Mouse (Mus musculus) kidney, postnatal 36 days (tissue): Measurements from ENCODE around the gene Mettl7a2.
"Not testable (repeated sequence)": the region's sequence is repeated elsewhere in the genome, so short reads cannot be mapped to it uniquely, and the experiment has no call there.

Experiments
- DNase-seq, 2 experiments: peaks; one replicate each; pipeline ENCODE4 v3.0.0; 2021 to 2022; ENCODE audit warnings: mixed read lengths in 2 of 2

Gene Mettl7a2

DNA sequence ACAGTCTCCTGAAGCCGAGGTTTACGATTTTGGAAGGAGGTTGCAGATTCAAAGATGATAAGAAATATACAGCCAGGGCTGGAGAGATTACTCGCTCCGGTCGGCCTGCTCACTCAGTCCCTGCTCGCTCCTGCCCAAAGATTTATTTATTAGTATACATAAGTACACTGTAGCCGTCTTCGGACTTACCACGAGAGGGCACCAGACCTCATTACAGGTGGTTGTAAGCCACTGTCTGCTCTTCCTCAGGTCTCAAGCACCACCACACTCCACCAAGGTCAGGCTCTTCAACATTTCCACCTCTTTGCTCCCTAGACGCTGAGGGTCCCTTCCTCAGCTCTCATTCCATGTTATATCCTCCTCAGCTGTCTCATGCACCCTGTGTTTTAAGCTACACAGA, 15.2 kb upstream of the Mettl7a2 start:
- DNase-seq, result peak; percentile 82 to 87

DNA sequence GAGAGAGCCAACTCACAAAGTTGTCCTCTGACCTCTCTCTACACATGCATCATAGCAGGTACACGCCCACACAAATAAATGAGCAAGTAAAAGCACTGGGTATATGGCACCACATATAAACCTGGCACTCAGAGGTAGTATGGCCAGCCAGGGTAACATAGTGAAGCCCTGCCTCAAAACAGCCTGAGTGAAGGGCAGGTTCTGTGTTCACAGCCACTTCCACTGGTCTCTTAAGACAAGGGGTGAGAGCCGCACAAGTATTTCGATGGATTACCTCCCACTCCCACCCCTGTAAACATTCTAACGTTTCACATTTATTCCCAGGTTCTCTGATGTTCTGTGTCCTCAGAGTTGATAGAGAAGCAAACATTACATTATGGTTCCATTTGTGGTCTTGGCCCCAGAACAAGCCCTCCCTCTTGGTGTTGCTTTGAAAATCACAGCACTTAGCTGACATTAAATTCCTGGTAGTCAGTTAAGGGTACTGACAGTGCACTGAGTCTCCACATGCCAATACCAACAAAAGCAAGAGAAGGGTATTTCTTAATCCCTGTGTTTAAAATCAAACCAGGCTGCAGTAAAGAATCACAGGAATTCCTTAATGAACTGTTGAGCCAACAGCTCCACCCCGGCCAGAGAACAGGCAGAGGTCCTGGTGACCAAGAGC, 11.6 kb upstream of the Mettl7a2 start:
- peak in 1 of 2 experiments; percentile 36 for DNase-seq

- DNase-seq, result peak in 1 of 2 experiments; percentile 63
These were observed 7.5 kb upstream of the Mettl7a2 start for GRCm38 (mm10) chr15:100345484-100345883.

- peak; percentile 81 to 91 for DNase-seq
These were observed 6.2 kb upstream of the Mettl7a2 start for GRCm38 (mm10) chr15:100346761-100347160.

- DNase-seq, result peak; percentile 74 to 91
These were observed 3.5 kb upstream of the Mettl7a2 start for GRCm38 (mm10) chr15:100349496-100349895.

GRCm38 (mm10) chr15:100351501-100352060, 1.4 kb upstream of the Mettl7a2 start:
- peak; percentile 52 to 56 for DNase-seq

- not testable (repeated sequence) for DNase-seq
These were observed 399 bp downstream of the Mettl7a2 start for GRCm38 (mm10) chr15:100353399-100353798.

DNA sequence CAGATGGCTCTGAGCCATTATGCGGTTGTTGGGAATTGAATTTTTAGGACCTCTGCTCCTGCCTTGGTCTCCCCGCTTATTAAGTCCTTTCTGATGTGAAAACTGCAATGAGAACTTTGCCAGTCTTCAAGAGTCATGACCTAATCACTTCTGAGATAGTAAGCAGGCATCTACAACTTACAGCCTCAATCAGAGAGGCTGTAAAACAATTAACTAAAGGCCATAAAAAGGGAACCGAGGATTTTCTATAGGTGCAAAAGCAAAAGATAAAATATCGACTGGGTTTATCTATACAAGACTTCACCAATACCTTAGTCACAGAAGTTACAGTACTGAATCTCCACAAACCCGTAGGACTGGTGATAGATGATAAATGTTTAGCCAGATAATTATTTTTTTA, 2.9 kb downstream of the Mettl7a2 start:
- DNase-seq, result no peak

GRCm38 (mm10) chr15:100364242-100364641, 11.2 kb downstream of the Mettl7a2 start, which contains the start of gene Higd1c:
Higd1c (plus strand) TSS chr15:100364542.
- no peak for DNase-seq

DNA sequence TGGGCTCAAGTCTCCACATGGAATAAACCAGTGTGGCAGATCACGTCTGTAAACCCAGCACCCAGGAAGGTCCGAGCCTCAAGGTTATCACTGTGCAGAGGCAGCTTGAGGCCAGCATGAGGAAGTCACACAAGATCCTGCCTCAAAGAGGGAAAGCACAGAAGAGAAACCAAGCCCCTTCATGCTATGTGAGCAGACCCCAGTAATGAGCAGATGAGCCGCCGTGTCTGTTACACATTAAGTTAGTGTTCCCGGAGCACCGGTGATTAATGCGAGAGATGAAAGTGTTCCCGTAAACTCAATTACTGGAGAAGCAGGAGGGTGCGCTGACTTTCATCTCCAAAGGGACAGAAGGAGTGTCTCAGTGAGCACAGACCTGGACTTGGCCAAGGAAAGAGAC, 13.0 kb downstream of the Mettl7a2 start:
- not testable (repeated sequence) for DNase-seq

DNA sequence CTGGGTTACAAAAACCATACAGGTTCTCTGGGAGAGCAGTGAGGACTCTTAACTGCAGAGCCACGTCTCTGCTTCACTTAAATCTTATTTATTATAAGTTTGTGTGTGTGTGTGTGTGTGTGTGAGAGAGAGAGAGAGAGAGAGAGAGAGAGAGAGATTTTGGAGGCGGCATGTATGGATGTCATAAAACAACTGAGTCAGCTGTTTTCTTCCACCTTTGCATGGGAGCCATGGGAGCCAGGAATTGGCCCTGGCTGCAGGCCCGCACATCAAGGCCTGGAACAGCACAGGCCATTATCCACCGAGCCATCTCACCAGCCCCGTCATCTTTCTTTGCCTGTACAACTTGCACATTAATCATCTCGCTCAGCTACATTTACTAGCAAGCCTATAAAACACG, 14.1 kb downstream of the Mettl7a2 start:
- DNase-seq, result no peak

GRCm38 (mm10) chr15:100375066-100375465, 22.1 kb downstream of the Mettl7a2 start:
- peak; percentile 74 to 83 for DNase-seq

DNA sequence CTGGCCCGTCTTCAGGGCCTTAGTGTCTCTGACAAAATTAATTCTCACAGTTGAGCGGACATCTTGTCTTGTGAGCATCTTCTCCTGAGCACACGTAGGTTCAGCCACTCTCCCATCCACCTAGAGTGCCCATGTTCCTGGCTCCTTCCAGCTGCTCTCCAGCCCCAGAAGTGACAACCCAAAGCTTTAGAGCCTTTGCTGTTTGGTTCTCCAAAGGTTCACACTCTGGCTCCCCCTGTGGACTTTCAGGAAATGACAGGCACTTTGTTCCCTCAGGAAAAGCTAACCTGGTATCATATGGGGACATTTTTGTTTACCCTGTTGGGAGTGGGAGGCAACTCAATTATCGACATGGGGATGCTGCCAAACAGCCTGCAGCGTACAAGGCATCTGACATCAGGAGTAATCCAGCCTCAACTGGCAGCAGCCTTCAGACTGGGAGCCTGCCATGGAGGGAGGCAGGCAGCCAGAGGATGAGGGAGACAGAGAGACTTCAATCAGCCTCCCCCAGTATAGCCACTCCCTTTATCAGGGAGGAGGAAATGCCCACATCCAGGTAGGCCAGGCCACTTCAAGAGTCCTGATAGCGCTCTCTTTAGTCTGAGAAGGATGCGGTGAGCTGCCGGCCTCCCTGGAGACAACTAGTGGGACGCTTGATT, 25.0 kb downstream of the Mettl7a2 start:
- not testable (repeated sequence) for DNase-seq

DNA sequence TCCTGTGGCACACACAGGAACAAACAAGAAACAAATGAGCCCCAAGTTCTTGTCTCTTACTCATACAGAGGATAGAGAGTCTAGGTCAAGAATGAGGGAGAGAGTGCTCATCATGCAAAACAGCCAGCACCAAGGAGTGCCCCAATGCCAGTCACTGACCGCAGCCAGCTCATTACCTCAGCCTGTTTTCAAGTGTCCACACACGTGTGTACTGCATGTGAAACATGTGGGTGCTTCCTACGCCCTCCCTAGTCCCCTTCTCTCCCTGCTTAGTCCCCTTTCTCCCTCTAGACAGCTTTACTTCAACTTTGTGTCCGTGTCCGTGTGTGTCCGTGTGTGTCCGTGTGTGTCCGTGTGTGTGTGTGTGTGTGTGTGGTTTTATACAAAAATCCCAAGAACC, 26.7 kb downstream of the Mettl7a2 start:
- no peak for DNase-seq

DNA sequence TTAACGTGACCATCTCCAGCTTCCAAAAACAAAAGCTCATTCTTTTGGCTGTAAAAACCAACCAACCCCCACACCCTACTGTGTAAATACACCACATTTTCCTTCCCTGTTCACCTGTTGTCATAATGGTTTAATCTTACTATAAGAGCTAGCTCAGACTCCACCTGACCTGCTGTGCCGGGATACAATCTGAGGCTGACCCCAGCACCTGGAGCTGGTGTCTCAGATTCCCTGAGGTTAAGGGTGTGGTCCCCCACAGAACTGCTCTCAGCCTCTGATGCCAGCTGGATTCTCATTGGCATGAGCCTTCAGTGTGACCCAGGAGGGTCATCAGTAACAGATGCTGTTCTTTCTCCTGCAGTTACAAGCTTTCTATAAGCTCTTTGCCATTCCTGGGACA, 27.1 kb downstream of the Mettl7a2 start:
- no peak for DNase-seq

- peak in 1 of 2 experiments; percentile 48 for DNase-seq
These were observed 32.7 kb downstream of the Mettl7a2 start for GRCm38 (mm10) chr15:100385705-100386104.

GRCm38 (mm10) chr15:100387544-100388223, 34.7 kb downstream of the Mettl7a2 start:
- peak in 1 of 2 experiments; percentile 42 for DNase-seq

- DNase-seq, result no peak
These were observed 35.3 kb downstream of the Mettl7a2 start for GRCm38 (mm10) chr15:100388224-100388835.

- peak; percentile 40 to 54 for DNase-seq
These were observed 35.9 kb downstream of the Mettl7a2 start for GRCm38 (mm10) chr15:100388886-100389285.

GRCm38 (mm10) chr15:100391066-100391465, 38.1 kb downstream of the Mettl7a2 start:
- peak in 1 of 2 experiments; percentile 39 for DNase-seq

DNA sequence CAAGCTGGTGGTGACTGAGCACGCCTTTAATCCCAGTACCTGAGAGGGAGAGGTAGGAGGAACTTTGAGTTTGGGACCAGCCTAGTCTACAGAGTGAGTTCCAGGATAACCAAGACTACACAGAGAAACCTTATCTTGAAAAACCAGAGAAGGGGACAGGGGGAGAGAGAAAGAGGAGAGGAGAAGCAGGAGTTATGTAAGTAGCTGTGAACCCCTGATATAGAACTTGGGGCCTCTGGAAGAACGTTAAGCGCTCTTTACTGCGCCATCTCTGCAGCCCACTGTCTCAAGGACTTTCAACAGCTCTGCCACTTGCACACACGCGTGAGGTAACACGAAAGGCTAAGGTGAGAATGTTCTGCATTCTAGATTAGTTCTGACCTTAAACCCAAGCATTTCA, 38.6 kb downstream of the Mettl7a2 start:
- DNase-seq, result no peak

GRCm38 (mm10) chr15:100393016-100393415, 40.0 kb downstream of the Mettl7a2 start:
- no peak for DNase-seq

GRCm38 (mm10) chr15:100395561-100395960, 42.6 kb downstream of the Mettl7a2 start:
- DNase-seq, result no peak
